Comparison of ENCODE assay signal across 20 mouse cellular contexts in the genomic region with DNA sequence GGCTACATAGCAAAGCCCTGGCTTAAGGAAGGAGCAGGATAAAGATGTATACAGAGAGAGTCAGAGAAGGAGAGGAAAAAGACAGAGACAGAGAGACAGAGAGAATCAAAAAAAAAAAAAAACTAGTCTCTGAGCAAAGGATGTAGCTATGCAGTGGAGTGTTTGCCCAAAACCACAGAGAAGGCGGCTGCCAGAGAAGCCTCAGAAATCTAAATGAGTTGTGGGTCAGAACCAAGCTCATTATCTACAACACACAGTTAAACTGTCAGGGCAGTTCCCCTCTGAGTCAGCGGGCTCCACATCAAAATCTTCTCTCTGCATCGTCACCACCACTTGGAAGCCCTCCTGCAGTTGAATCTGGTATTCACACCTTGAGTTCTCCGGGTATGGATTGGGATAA. TPM values are rescaled to one million over a fixed set of nuclear protein-coding genes. Genes with fewer than 3 reads are reported as not detected.
DNase-seq lines count a peak whose midpoint lies in the region; TF ChIP-seq lines count a peak whose summit lies in the region.
"Had no signal": no experiment of that assay in that cellular context is flagged by ENCODE, and none has a peak within 500 bp of the region (broad histone marks: within the 10 kb centered on the region; RNA-seq: fewer than 3 reads in every experiment).

No protein-coding gene starts in this region.

- no peak overlapping the region for H3K9ac ChIP-seq in CH12.LX (ENCODE audit: insufficient read depth, low read depth)
- H3K9ac ChIP-seq: embryonic facial prominence, embryonic 12.5 days; forebrain, embryonic 12.5 days; forebrain, postnatal 0 days; heart, embryonic 15.5 days; hindbrain, embryonic 15.5 days had no signal

- TF ChIP-seq RAD21 in CH12.LX (IDR thresholded peaks at IDR 0.05; ENCODE audit: low read depth, low read length): no peak

- H3K36me3 ChIP-seq in CH12.LX (replicated peaks in 1 of 2; ENCODE audit: control insufficient read depth in 1 of 2, insufficient read depth in 1 of 2, low read length in 1 of 2): no peaks in the 10 kb centered on the region
- H3K36me3 ChIP-seq in kidney, adult 2 months (ENCODE audit: control insufficient read depth, insufficient read depth, low read length): no peaks in the 10 kb centered on the region
- H3K36me3 ChIP-seq: embryonic facial prominence, embryonic 12.5 days; forebrain, embryonic 12.5 days; heart, embryonic 15.5 days; hindbrain, embryonic 15.5 days had no signal

- TF ChIP-seq CTCF in CH12.LX (conservative IDR thresholded peaks at IDR 0.05 in 1 of 2, IDR thresholded peaks at IDR 0.05 in 1 of 2; ENCODE audit: low read depth in 2 of 2, low read length in 2 of 2): no peak
- TF ChIP-seq CTCF in kidney, adult 2 months (conservative IDR thresholded peaks at IDR 0.05; ENCODE audit: insufficient read depth, insufficient read length, low read depth, low read length): no peak

- WGBS in kidney, adult 2 months: 87% methylated on average over 4 of the region's 4 CpGs

- no peak overlapping the region for H3K27ac ChIP-seq in CH12.LX (ENCODE audit: insufficient read depth, low read depth)
- H3K27ac ChIP-seq in kidney, adult 2 months (ENCODE audit: insufficient read depth, low read depth, low read length): no peak overlapping the region
- H3K27ac ChIP-seq: embryonic facial prominence, embryonic 12.5 days; forebrain, embryonic 12.5 days; heart, adult 2 months; heart, embryonic 15.5 days; hindbrain, embryonic 15.5 days had no signal

- dilution Hi-C loops in CH12.LX (cut with MboI; ENCODE audit: extremely low pct_ligation_motif_present, extremely low pct_unique_long_range_greater_than_20kb, low sequenced_read_pairs): no loop called here

- no peak overlapping the region for H3K4me3 ChIP-seq in CH12.LX (replicated peaks in 1 of 3; ENCODE audit: low read depth in 2 of 3, low read length in 2 of 3, poor library complexity in 1 of 3)
- no peak overlapping the region for H3K4me3 ChIP-seq in kidney, adult 2 months (ENCODE audit: insufficient read depth, low read depth, low read length)
- H3K4me3 ChIP-seq: embryonic facial prominence, embryonic 12.5 days; forebrain, embryonic 12.5 days; heart, adult 2 months; heart, embryonic 15.5 days; hindbrain, embryonic 15.5 days had no signal

- peaks cover 0 to 5% of the 10 kb centered on the region in 2 experiments; a peak in 1 of 4 replicates for H3K4me1 ChIP-seq in CH12.LX (ENCODE audit: control insufficient read depth in 1 of 2, insufficient read depth in 2 of 2)
- no peaks in the 10 kb centered on the region for H3K4me1 ChIP-seq in kidney, adult 2 months (ENCODE audit: control insufficient read depth, insufficient read depth, low read length)
- H3K4me1 ChIP-seq: embryonic facial prominence, embryonic 12.5 days; forebrain, embryonic 12.5 days; heart, embryonic 15.5 days; hindbrain, embryonic 15.5 days had no signal

- H3K9me3 ChIP-seq in CH12.LX (replicated peaks; ENCODE audit: low read length): no peaks in the 10 kb centered on the region
- H3K9me3 ChIP-seq: embryonic facial prominence, embryonic 12.5 days; forebrain, embryonic 12.5 days; heart, embryonic 15.5 days; hindbrain, embryonic 15.5 days had no signal

- no peak for TF ChIP-seq EP300 in CH12.LX (IDR thresholded peaks at IDR 0.05; ENCODE audit: low read length)

- no peak for TF ChIP-seq POLR2A in CH12.LX (IDR thresholded peaks at IDR 0.05; ENCODE audit: low read depth, low read length)
- TF ChIP-seq POLR2A in kidney, adult 2 months (IDR thresholded peaks at IDR 0.05; ENCODE audit: low read depth, low read length): no peak

- H3K4me2 ChIP-seq in CH12.LX (ENCODE audit: insufficient read depth, low read depth, poor library complexity, severe bottlenecking): peak overlapping the region; percentile 75
- H3K4me2 ChIP-seq: embryonic facial prominence, embryonic 12.5 days; forebrain, embryonic 12.5 days; heart, embryonic 11.5 days; heart, embryonic 15.5 days; hindbrain, embryonic 15.5 days had no signal

- no peaks in the 10 kb centered on the region for H3K79me2 ChIP-seq in CH12.LX (replicated peaks; ENCODE audit: control insufficient read depth, extremely low read depth, insufficient read depth, poor library complexity, severe bottlenecking)

- DNase-seq in 3T3-L1 (ENCODE audit: low read depth, low spot score) (peak; percentile 69), CH12.LX (ENCODE audit: extremely low read depth) (no peak), NIH3T3 (ENCODE audit: low read depth) (peak; percentile 61)
- no peak for DNase-seq in kidney, adult 2 months
- DNase-seq in gastrocnemius, adult 18-20 months (ENCODE audit: low spot score): no peak
- DNase-seq in kidney, adult 18-20 months: no peak
- DNase-seq: adrenal gland, adult 8-10 months; adrenal gland, postnatal 36 days; cerebellum, adult 2 months; cerebellum, postnatal 10 days; forebrain, postnatal 0 days; gastrocnemius, postnatal 36 days; heart, adult 2 months; heart, postnatal 36 days had no signal

- in situ Hi-C loops in CH12.LX (cut with MboI; ENCODE audit: low pct_ligation_motif_present, low pct_unique_long_range_greater_than_20kb, low sequenced_read_pairs): no loop called here

- no peaks in the 10 kb centered on the region for H3K27me3 ChIP-seq in CH12.LX (replicated peaks)
- no peaks in the 10 kb centered on the region for H3K27me3 ChIP-seq in kidney, adult 2 months (replicated peaks; ENCODE audit: control insufficient read depth, insufficient read depth, low read length)
- H3K27me3 ChIP-seq: embryonic facial prominence, embryonic 12.5 days; forebrain, embryonic 12.5 days; heart, embryonic 15.5 days; hindbrain, embryonic 15.5 days had no signal

TF ChIP-seq in CH12.LX, 34 proteins besides CTCF, POLR2A, EP300 and RAD21:
- TF ChIP-seq MXI1 (IDR thresholded peaks at IDR 0.05; ENCODE audit: low read depth, low read length): no peak
- TF ChIP-seq MEF2A (IDR thresholded peaks at IDR 0.05; ENCODE audit: borderline replicate concordance, low read depth, low read length): no peak
- TF ChIP-seq E2F4 (IDR thresholded peaks at IDR 0.05; ENCODE audit: insufficient replicate concordance, low read depth, low read length): no peak
- no peak for TF ChIP-seq JUND (conservative IDR thresholded peaks at IDR 0.05; ENCODE audit: low read depth, low read length)
- TF ChIP-seq HCFC1 (IDR thresholded peaks at IDR 0.05; ENCODE audit: low read depth, low read length): no peak
TF ChIP-seq in CH12.LX: peak in this region for 0.

RNA-seq across cellular contexts. Expression of gene C1s2, which starts 5.1 kb away (rescaled TPM):
- total RNA-seq in CH12.LX (2012; rRNA removed): 0.08 TPM in 1 of 2 replicates, not detected in the other
- total RNA-seq in CH12.LX (2014; rRNA removed): 0.08 and 0.18 TPM in 2 replicates
- polyA plus RNA-seq in CH12.LX (2012; ENCODE audit: insufficient read length, low read depth): 0.10 and 0.19 TPM in 2 replicates
- polyA plus RNA-seq in kidney, adult 2 months (2012; rRNA removed): 0.18 and 0.20 TPM in 2 replicates
- total RNA-seq in gastrocnemius, adult 18-20 months (2021): under 1 TPM; 0.48 to 0.76 TPM
- polyA plus RNA-seq: embryonic facial prominence, embryonic 12.5 days; heart, adult 2 months; heart, embryonic 11.5 days; heart, embryonic 15.5 days; hindbrain, embryonic 11.5 days had no signal

RNA-seq across cellular contexts. Expression of gene Lpcat3, which starts 32.1 kb away (rescaled TPM):
- total RNA-seq in CH12.LX (2012; rRNA removed) (52.9 and 53.4 TPM in 2 replicates), CH12.LX (2014; rRNA removed) (68.0 and 77.0 TPM in 2 replicates)
- 86.9 and 113 TPM in 2 replicates for polyA plus RNA-seq in CH12.LX (2012; ENCODE audit: insufficient read length, low read depth)
- 215 and 231 TPM in 2 replicates for polyA plus RNA-seq in kidney, adult 2 months (2012; rRNA removed)
- total RNA-seq in gastrocnemius, adult 18-20 months (2021): 10 to 100 TPM; 14.4 to 17.8 TPM

Comparison
In these comparisons a context has a peak if more than half of its experiments do, and no peak if none do; other contexts are left out.
1. DNase-seq: peak in 3T3-L1 (single experiment) and NIH3T3 (single experiment); none in CH12.LX (single experiment), kidney, adult 2 months (single experiment), gastrocnemius, adult 18-20 months (single experiment) and kidney, adult 18-20 months (single experiment).